Comparison of ENCODE assay signal across 14 mouse cellular contexts in genomic region chr7:79318110-79318801, GRCm38 (mm10). TPM values are rescaled to one million over a fixed set of nuclear protein-coding genes. Genes with fewer than 3 reads are reported as not detected.
DNase-seq lines count a peak whose midpoint lies in the region; ATAC-seq and TF ChIP-seq lines count a peak whose summit lies in the region.
"Had no signal": no experiment of that assay in that cellular context is flagged by ENCODE, and none has a peak within 500 bp of the region (broad histone marks: within the 10 kb centered on the region; RNA-seq: fewer than 3 reads in every experiment).

No protein-coding gene starts in this region.

- no peaks in the 10 kb centered on the region for H3K36me3 ChIP-seq in kidney, embryonic 16.5 days (ENCODE audit: insufficient read depth, low read length)
- H3K36me3 ChIP-seq in hindbrain, postnatal 0 days (ENCODE audit: insufficient read depth, low read length), result no peaks in the 10 kb centered on the region

- peaks cover 62% of the 10 kb centered on the region for H3K4me1 ChIP-seq in kidney, embryonic 16.5 days (ENCODE audit: insufficient read depth, low read length)
- peaks cover 35% of the 10 kb centered on the region for H3K4me1 ChIP-seq in hindbrain, postnatal 0 days (ENCODE audit: insufficient read depth, low read length)

- H3K9ac ChIP-seq in kidney, embryonic 16.5 days (replicated peaks; ENCODE audit: low read length), result no peak overlapping the region
- H3K9ac ChIP-seq in hindbrain, postnatal 0 days (replicated peaks; ENCODE audit: low read length), result no peak overlapping the region
- H3K9ac ChIP-seq: lung, embryonic 14.5 days had no signal

- DNase-seq in kidney, postnatal 14 days, result no peak
- DNase-seq in 3134 (ENCODE audit: extremely low read depth, insufficient read length, low spot score), result peak; percentile 47
- DNase-seq in NIH3T3 (ENCODE audit: low read depth), result peak; percentile 88
- no peak for DNase-seq in hindbrain, postnatal 0 days (ENCODE audit: low spot score)
- no peak for DNase-seq in adrenal gland, adult 2 months
- DNase-seq in thymus, postnatal 4 days, result no peak
- DNase-seq in right cerebral cortex, adult 18-20 months, result no peak
- DNase-seq: gastrocnemius, postnatal 25 days; heart, postnatal 4 days; lung, embryonic 14.5 days; right cerebral cortex, postnatal 25 days; thymus, postnatal 14 days had no signal

- no peaks in the 10 kb centered on the region for H3K27me3 ChIP-seq in kidney, embryonic 16.5 days (ENCODE audit: insufficient read depth, low read length)
- no peaks in the 10 kb centered on the region for H3K27me3 ChIP-seq in hindbrain, postnatal 0 days (ENCODE audit: insufficient read depth, low read length)

- 59% methylated on average over 13 of the region's 13 CpGs for WGBS in kidney, embryonic 16.5 days
- 59% methylated on average over 13 of the region's 13 CpGs for WGBS in hindbrain, postnatal 0 days

- no peak for TF ChIP-seq CTCF in hindbrain, postnatal 0 days (IDR thresholded peaks at IDR 0.05; ENCODE audit: low read depth)

- H3K4me3 ChIP-seq in kidney, embryonic 16.5 days (ENCODE audit: low read length), result no peak overlapping the region
- no peak overlapping the region for H3K4me3 ChIP-seq in hindbrain, postnatal 0 days (ENCODE audit: low read length)
- H3K4me3 ChIP-seq: myocyte had no signal

- no peak for ATAC-seq in kidney, embryonic 16.5 days (ENCODE audit: low FRiP score, low TSS enrichment)
- ATAC-seq in hindbrain, postnatal 0 days, result no peak

- H3K27ac ChIP-seq in kidney, embryonic 16.5 days (ENCODE audit: low read length), result peak overlapping the region; percentile 7; the same call in 1 of the 2 replicates
- 0 out of 2 replicates have a peak overlapping the region, but pooled peaks have one; percentile 1 for H3K27ac ChIP-seq in hindbrain, postnatal 0 days

- H3K4me2 ChIP-seq in kidney, embryonic 16.5 days (replicated peaks; ENCODE audit: low read depth, low read length), result no peak overlapping the region
- H3K4me2 ChIP-seq in hindbrain, postnatal 0 days (ENCODE audit: low read depth, low read length), result no peak overlapping the region
- H3K4me2 ChIP-seq: lung, embryonic 14.5 days had no signal

- no peaks in the 10 kb centered on the region for H3K9me3 ChIP-seq in kidney, embryonic 16.5 days (ENCODE audit: low read length)
- no peaks in the 10 kb centered on the region for H3K9me3 ChIP-seq in hindbrain, postnatal 0 days (ENCODE audit: low read length)

RNA-seq across cellular contexts. Expression of gene Abhd2, which starts 45.3 kb away (rescaled TPM):
- polyA plus RNA-seq in kidney, embryonic 16.5 days (2015; fragmentation: Nextera tagmentation; extraction: Ambion mirVana), result 11.0 and 13.1 TPM in 2 replicates
- total RNA-seq in hindbrain, postnatal 0 days (2014; rRNA removed), result 92.3 and 100 TPM in 2 replicates
- 23.7 and 23.9 TPM in 2 replicates for polyA plus RNA-seq in hindbrain, postnatal 0 days (2015; fragmentation: Nextera tagmentation; extraction: Ambion mirVana)
- 1,000 to 10,000 TPM; 1,164 to 1,465 TPM for total RNA-seq in adrenal gland, adult 2 months (2021)
- 187 and 262 TPM in 2 replicates for polyA plus RNA-seq in adrenal gland, adult 2 months (2012; rRNA removed)

Comparison
In these comparisons a context has a peak if more than half of its experiments do, and no peak if none do; other contexts are left out.
1. DNase-seq: peak in 3134 (single experiment) and NIH3T3 (single experiment); none in kidney, postnatal 14 days (single experiment), hindbrain, postnatal 0 days (single experiment), adrenal gland, adult 2 months (single experiment), thymus, postnatal 4 days (single experiment) and right cerebral cortex, adult 18-20 months (single experiment).